ENCODE assay signal across 10 mouse cellular contexts in genomic region chr11:53521821-53522131, GRCm38 (mm10). TPM values are rescaled to one million over a fixed set of nuclear protein-coding genes. Genes with fewer than 3 reads are reported as not detected.
A peak's percentile ranks its signal among the peaks of the same experiment; 100 is the strongest.
DNase-seq lines count a peak whose midpoint lies in the region; ATAC-seq and TF ChIP-seq lines count a peak whose summit lies in the region.
"Had no signal": no experiment of that assay in that cellular context is flagged by ENCODE, and none has a peak within 500 bp of the region (broad histone marks: within the 10 kb centered on the region; RNA-seq: fewer than 3 reads in every experiment).

No protein-coding gene starts in this region.

- TF ChIP-seq EP300 in heart, adult 2 months (IDR thresholded peaks at IDR 0.05; ENCODE audit: insufficient read depth, low read depth, low read length): no peak

- H3K9me3 ChIP-seq in G1E (replicated peaks): no peaks in the 10 kb centered on the region
- H3K9me3 ChIP-seq in liver, embryonic 11.5 days (ENCODE audit: control insufficient read depth, low read length): no peaks in the 10 kb centered on the region
- H3K9me3 ChIP-seq: midbrain, embryonic 12.5 days had no signal

- no peak for TF ChIP-seq CTCF in G1E (IDR thresholded peaks at IDR 0.05; ENCODE audit: low read depth, low read length)
- no peak for TF ChIP-seq CTCF in heart, adult 2 months (IDR thresholded peaks at IDR 0.05)

- peak overlapping the region; percentile 80 for H3K4me3 ChIP-seq in G1E (ENCODE audit: low read depth, low read length)
- peak overlapping the region; percentile 35; the same call in 1 of the 2 replicates for H3K4me3 ChIP-seq in heart, adult 2 months
- H3K4me3 ChIP-seq in liver, embryonic 11.5 days (ENCODE audit: low read depth, low read length): peak overlapping the region; percentile 76

- H3K4me1 ChIP-seq in G1E (ENCODE audit: insufficient read depth, low read depth, low read length): peaks cover 90% of the 10 kb centered on the region
- H3K4me1 ChIP-seq in heart, adult 2 months (ENCODE audit: control insufficient read depth, insufficient read depth, low read length): peaks cover 29% of the 10 kb centered on the region
- H3K4me1 ChIP-seq in liver, embryonic 11.5 days (replicated peaks; ENCODE audit: control insufficient read depth, insufficient read depth, low read length): peaks cover 62% of the 10 kb centered on the region

- ATAC-seq in G1E (ENCODE audit: extremely low read depth, insufficient number of reproducible peaks, low FRiP score, poor library complexity, severe bottlenecking): no peak
- ATAC-seq in liver, embryonic 11.5 days (replicated peaks; ENCODE audit: low FRiP score): no peak

- no peaks in the 10 kb centered on the region; the same call in 1 of the 2 replicates for H3K79me2 ChIP-seq in heart, adult 2 months (replicated peaks; ENCODE audit: control insufficient read depth, insufficient read depth, low read length)

- intact Hi-C loops in heart, adult 2 months (cut with DNase I): loop anchor here (5.0 kb wide), 1 partner anchor 46 kb away; the partner anchor contains the start of gene Kif3a

- H3K36me3 ChIP-seq in G1E (replicated peaks): peaks cover 49% of the 10 kb centered on the region
- no peaks in the 10 kb centered on the region for H3K36me3 ChIP-seq in heart, adult 2 months (ENCODE audit: control insufficient read depth, insufficient read depth, low read length)
- no peaks in the 10 kb centered on the region; the same call in 1 of the 2 replicates for H3K36me3 ChIP-seq in liver, embryonic 11.5 days (ENCODE audit: control insufficient read depth, insufficient read depth, low read length)
- H3K36me3 ChIP-seq: midbrain, embryonic 12.5 days had no signal

- H3K27me3 ChIP-seq in G1E (ENCODE audit: insufficient read depth, low read length): no peaks in the 10 kb centered on the region
- no peaks in the 10 kb centered on the region for H3K27me3 ChIP-seq in heart, adult 2 months (ENCODE audit: control insufficient read depth, insufficient read depth, low read length)
- no peaks in the 10 kb centered on the region for H3K27me3 ChIP-seq in liver, embryonic 11.5 days (replicated peaks; ENCODE audit: control insufficient read depth, insufficient read depth, low read length)

- DNase-seq in gastrocnemius, adult 18-20 months (ENCODE audit: low spot score): peak; percentile 66
- DNase-seq in gastrocnemius, postnatal 10 days: no peak
- no peak for DNase-seq in G1E (ENCODE audit: low spot score)
- DNase-seq in heart, adult 2 months: peak; percentile 67 to 79
- no peak for DNase-seq in liver, embryonic 11.5 days (ENCODE audit: low spot score)
- no peak for DNase-seq in c-Kit-positive CD71-positive TER-119-positive erythroid progenitor cells, embryonic 14.5 days (ENCODE audit: low spot score)
- no peak for DNase-seq in layer of hippocampus, postnatal 10 days (ENCODE audit: low spot score in 2 of 2)
- no peak for DNase-seq in right cerebral cortex, adult 18-20 months

- H3K27ac ChIP-seq in heart, adult 2 months: peak overlapping the region; percentile 63
- peak overlapping the region; percentile 96 for H3K27ac ChIP-seq in liver, embryonic 11.5 days (ENCODE audit: low read depth, low read length)
- H3K27ac ChIP-seq: midbrain, embryonic 12.5 days had no signal

- 0 out of 2 replicates have a peak, but pooled peaks have one; percentile 18 for TF ChIP-seq POLR2A in heart, adult 2 months (IDR thresholded peaks at IDR 0.05; ENCODE audit: insufficient read depth, low read depth, low read length)

- peak overlapping the region; percentile 97 for H3K4me2 ChIP-seq in liver, embryonic 11.5 days

- H3K9ac ChIP-seq in heart, adult 2 months (ENCODE audit: low read depth, low read length): no peak overlapping the region
- peak overlapping the region; percentile 93 for H3K9ac ChIP-seq in liver, embryonic 11.5 days (ENCODE audit: low read depth, low read length)
- H3K9ac ChIP-seq: midbrain, embryonic 12.5 days had no signal

- WGBS in heart, adult 2 months: 44% methylated on average over 7 of the region's 7 CpGs
- 32% methylated on average over 7 of the region's 7 CpGs for WGBS in liver, embryonic 11.5 days

RNA-seq across cellular contexts. Expression of gene Sept8, which starts 2.7 kb away (rescaled TPM):
- 10 to 100 TPM in 1 of 2 experiments, 1 to 10 TPM in 1; 8.4 to 10.3 TPM for total RNA-seq in gastrocnemius, adult 18-20 months (2021)
- 10 to 100 TPM; 40.5 to 49.4 TPM for total RNA-seq in gastrocnemius, postnatal 10 days (2021)
- total RNA-seq in G1E (2014; fragmentation: Nextera tagmentation) (186 and 202 TPM in 2 replicates), G1E (2017) (156 and 172 TPM in 2 replicates)
- polyA plus RNA-seq in G1E (2012): 124 and 136 TPM in 2 replicates
- 10 to 100 TPM; 25.7 to 28.2 TPM for total RNA-seq in heart, adult 2 months (2021)
- 24.8 and 39.2 TPM in 2 replicates for polyA plus RNA-seq in heart, adult 2 months (2012; rRNA removed)
- 43.4 and 47.4 TPM in 2 replicates for polyA plus RNA-seq in liver, embryonic 11.5 days (2014; fragmentation: Nextera tagmentation; extraction: Ambion mirVana)
- total RNA-seq in layer of hippocampus, postnatal 10 days (2021): 100 to 1,000 TPM; 126 to 130 TPM

RNA-seq across cellular contexts. Expression of gene Sowaha, which starts 41.7 kb away (rescaled TPM):
- total RNA-seq in gastrocnemius, adult 18-20 months (2021): under 1 TPM; 0.07 TPM
- total RNA-seq in gastrocnemius, postnatal 10 days (2021): under 1 TPM; 0.23 to 0.27 TPM
- total RNA-seq in G1E (2014; fragmentation: Nextera tagmentation) (6.8 TPM in 2 replicates), G1E (2017) (2.1 and 3.0 TPM in 2 replicates)
- 4.9 and 6.1 TPM in 2 replicates for polyA plus RNA-seq in G1E (2012)
- total RNA-seq in heart, adult 2 months (2021): under 1 TPM; 0.05 to 0.34 TPM
- 0.03 and 0.10 TPM in 2 replicates for polyA plus RNA-seq in heart, adult 2 months (2012; rRNA removed)
- polyA plus RNA-seq in liver, embryonic 11.5 days (2014; fragmentation: Nextera tagmentation; extraction: Ambion mirVana): 1.1 and 1.5 TPM in 2 replicates
- total RNA-seq in layer of hippocampus, postnatal 10 days (2021): 10 to 100 TPM; 79.9 to 85.1 TPM
- polyA plus RNA-seq: C2C12 had no signal

RNA-seq across cellular contexts. Expression of gene Gm9945, which starts 41.8 kb away (rescaled TPM):
- not detected for total RNA-seq in gastrocnemius, adult 18-20 months (2021)
- not detected for total RNA-seq in gastrocnemius, postnatal 10 days (2021)
- not detected in 2 replicates for total RNA-seq in G1E (2014; fragmentation: Nextera tagmentation)
- total RNA-seq in G1E (2017): 0.29 and 0.76 TPM in 2 replicates
- 0.27 TPM in 1 of 2 replicates, not detected in the other for polyA plus RNA-seq in G1E (2012)
- not detected for total RNA-seq in heart, adult 2 months (2021)
- polyA plus RNA-seq in heart, adult 2 months (2012; rRNA removed): not detected in 2 replicates
- not detected in 2 replicates for polyA plus RNA-seq in liver, embryonic 11.5 days (2014; fragmentation: Nextera tagmentation; extraction: Ambion mirVana)
- 1 to 10 TPM; 1.1 to 1.5 TPM for total RNA-seq in layer of hippocampus, postnatal 10 days (2021)
- polyA plus RNA-seq: C2C12; midbrain, embryonic 12.5 days had no signal

RNA-seq across cellular contexts. Expression of gene Kif3a, which starts 45.4 kb away (rescaled TPM):
- 1 to 10 TPM; 4.5 to 5.0 TPM for total RNA-seq in gastrocnemius, adult 18-20 months (2021)
- 10 to 100 TPM in 1 of 2 experiments, 1 to 10 TPM in 1; 9.4 to 11.1 TPM for total RNA-seq in gastrocnemius, postnatal 10 days (2021)
- total RNA-seq in G1E (2014; fragmentation: Nextera tagmentation): 20.2 and 22.3 TPM in 2 replicates
- 25.7 and 27.5 TPM in 2 replicates for total RNA-seq in G1E (2017)
- 11.2 and 12.0 TPM in 2 replicates for polyA plus RNA-seq in G1E (2012)
- 1 to 10 TPM; 7.9 to 8.2 TPM for total RNA-seq in heart, adult 2 months (2021)
- 4.9 and 9.0 TPM in 2 replicates for polyA plus RNA-seq in heart, adult 2 months (2012; rRNA removed)
- 22.3 and 27.4 TPM in 2 replicates for polyA plus RNA-seq in liver, embryonic 11.5 days (2014; fragmentation: Nextera tagmentation; extraction: Ambion mirVana)
- total RNA-seq in layer of hippocampus, postnatal 10 days (2021): 100 to 1,000 TPM; 163 to 165 TPM

RNA-seq across cellular contexts. Expression of gene Gm9837, which starts 51.5 kb away (rescaled TPM):
- total RNA-seq in gastrocnemius, adult 18-20 months (2021): not detected
- not detected for total RNA-seq in gastrocnemius, postnatal 10 days (2021)
- total RNA-seq in G1E (2014; fragmentation: Nextera tagmentation): not detected in 2 replicates
- 0.16 TPM in 1 of 2 replicates, not detected in the other for total RNA-seq in G1E (2017)
- polyA plus RNA-seq in G1E (2012): not detected in 2 replicates
- total RNA-seq in heart, adult 2 months (2021): not detected
- polyA plus RNA-seq in heart, adult 2 months (2012; rRNA removed): not detected in 2 replicates
- not detected in 2 replicates for polyA plus RNA-seq in liver, embryonic 11.5 days (2014; fragmentation: Nextera tagmentation; extraction: Ambion mirVana)
- total RNA-seq in layer of hippocampus, postnatal 10 days (2021): under 1 TPM in 1 of 2 experiments, not detected in 1; 0.53 TPM
- polyA plus RNA-seq: C2C12; midbrain, embryonic 12.5 days had no signal

Comparison
In these comparisons a context has a peak if more than half of its experiments do, and no peak if none do; other contexts are left out.
1. DNase-seq: peak in gastrocnemius, adult 18-20 months (single experiment) and heart, adult 2 months (2 of 2); none in gastrocnemius, postnatal 10 days (single experiment), G1E (single experiment), liver, embryonic 11.5 days (single experiment), c-Kit-positive CD71-positive TER-119-positive erythroid progenitor cells, embryonic 14.5 days (single experiment), layer of hippocampus, postnatal 10 days (0 of 2) and right cerebral cortex, adult 18-20 months (single experiment).
2. RNA of gene Sowaha, which starts 41.7 kb away (total RNA-seq): 79.9 to 85.1 TPM in layer of hippocampus, postnatal 10 days; 2.1 to 6.8 TPM in G1E, 0.05 to 0.34 TPM in heart, adult 2 months, 0.23 to 0.27 TPM in gastrocnemius, postnatal 10 days and 0.07 TPM in gastrocnemius, adult 18-20 months; every median in the first group is over 10 times any median in the second.
3. Peak in every context shown above with its lines, with median percentiles within 50 percentile points of each other: H3K4me3 ChIP-seq.